Mouse (Mus musculus) CH12.LX (cell line): ENCODE data around the gene Sfxn2. TPM values are rescaled to one million over a fixed set of nuclear protein-coding genes. Genes with fewer than 3 reads are reported as not detected.

ENCODE experiments used
- DNase-seq: peaks from one replicate; pipeline ENCODE4 v3.0.0-alpha.2; 2013; ENCODE audit errors: extremely low read depth
- H3K27ac ChIP-seq: 2 replicates; pipeline ENCODE4 v1.5.1; 2012; ENCODE audit warnings: low read depth, mild to moderate bottlenecking, control low read depth, moderate library complexity; ENCODE audit not compliant: insufficient read depth
- H3K27me3 ChIP-seq: replicated peaks from 2 replicates; pipeline ENCODE3; 2012; ENCODE audit warnings: inconsistent platforms
- H3K36me3 ChIP-seq, 2 experiments: replicated peaks in 1 of 2; 2 replicates each; pipeline versions ENCODE3 to v1.6.1; 2012; ENCODE audit warnings: inconsistent platforms in 1 of 2, low read length in 1 of 2, mild to moderate bottlenecking in 1 of 2, mixed read lengths in 1 of 2, moderate library complexity in 1 of 2; ENCODE audit not compliant: control insufficient read depth in 1 of 2, insufficient read depth in 1 of 2
- H3K4me1 ChIP-seq, 2 experiments: 2 replicates each; pipeline ENCODE4 v1.6.1; 2012; ENCODE audit warnings: inconsistent platforms in 1 of 2, moderate library complexity in 1 of 2; ENCODE audit not compliant: insufficient read depth in 2 of 2, control insufficient read depth in 1 of 2
- H3K4me2 ChIP-seq: 2 replicates; pipeline ENCODE4 v1.6.1; 2012; ENCODE audit warnings: low read depth, mild to moderate bottlenecking, control low read depth; ENCODE audit not compliant: poor library complexity, insufficient read depth, severe bottlenecking
- H3K4me3 ChIP-seq, 3 experiments: fragments of 150-350 bp in 1 of 3; sonication (generic) in 1 of 3; replicated peaks in 1 of 3; 2 replicates each; pipeline versions ENCODE3 to v1.5.1; 2011 to 2012; ENCODE audit warnings: low read depth in 2 of 3, low read length in 2 of 3, mild to moderate bottlenecking in 2 of 3, moderate library complexity in 2 of 3, control low read depth in 1 of 3, improper control_type of control experiment in 1 of 3, inconsistent platforms in 1 of 3, mixed read lengths in 1 of 3; ENCODE audit not compliant: poor library complexity in 1 of 3
- H3K79me2 ChIP-seq: replicated peaks from 2 replicates; pipeline ENCODE4 v1.6.1; 2012; ENCODE audit warnings: mild to moderate bottlenecking, moderate library complexity; ENCODE audit not compliant: control insufficient read depth, poor library complexity, insufficient read depth, severe bottlenecking; ENCODE audit errors: extremely low read depth
- H3K9ac ChIP-seq: 2 replicates; pipeline ENCODE4 v1.6.1; 2012; ENCODE audit warnings: low read depth, mild to moderate bottlenecking, control low read depth, moderate library complexity; ENCODE audit not compliant: insufficient read depth
- H3K9me3 ChIP-seq: replicated peaks from 2 replicates; pipeline ENCODE3; 2012; ENCODE audit warnings: low read length, inconsistent platforms, mixed read lengths
- BHLHE40 ChIP-seq: IDR thresholded peaks from 2 replicates; pipeline ENCODE4 v1.6.1; 2011; ENCODE audit warnings: mild to moderate bottlenecking, low read depth, low read length, improper control_type of control experiment
- CHD2 ChIP-seq: IDR thresholded peaks from 2 replicates; pipeline ENCODE4 v1.6.1; 2011; ENCODE audit warnings: low read length, improper control_type of control experiment
- CTCF ChIP-seq, 2 experiments: IDR thresholded peaks in 1 of 2; conservative IDR thresholded peaks in 1 of 2; 2 replicates each; pipeline ENCODE4 v1.5.1; 2011 to 2012; ENCODE audit warnings: low read depth in 2 of 2, low read length in 2 of 2, improper control_type of control experiment in 1 of 2, inconsistent platforms in 1 of 2, mild to moderate bottlenecking in 1 of 2, moderate library complexity in 1 of 2
- E2F4 ChIP-seq: IDR thresholded peaks from 2 replicates; pipeline ENCODE4 v1.6.1; 2011; ENCODE audit warnings: low read depth, low read length, improper control_type of control experiment; ENCODE audit not compliant: insufficient replicate concordance
- ELF1 ChIP-seq: IDR thresholded peaks from 2 replicates; pipeline ENCODE4 v1.6.1; 2014; ENCODE audit warnings: low read depth, mild to moderate bottlenecking, inconsistent platforms, low read length, improper control_type of control experiment
- EP300 ChIP-seq: IDR thresholded peaks from 2 replicates; pipeline ENCODE4 v1.6.1; 2011; ENCODE audit warnings: low read length, improper control_type of control experiment
- ETS1 ChIP-seq: conservative IDR thresholded peaks from 2 replicates; pipeline ENCODE4 v1.6.1; 2012; ENCODE audit warnings: low read depth, mild to moderate bottlenecking, inconsistent platforms, low read length, improper control_type of control experiment, moderate library complexity
- HCFC1 ChIP-seq: IDR thresholded peaks from 2 replicates; pipeline ENCODE4 v1.6.1; 2012; ENCODE audit warnings: low read depth, mild to moderate bottlenecking, inconsistent platforms, low read length, improper control_type of control experiment
- JUN ChIP-seq: IDR thresholded peaks from 2 replicates; pipeline ENCODE4 v1.6.1; 2011; ENCODE audit warnings: low read depth, mild to moderate bottlenecking, low read length, improper control_type of control experiment, moderate library complexity; ENCODE audit not compliant: insufficient read depth
- JUND ChIP-seq: conservative IDR thresholded peaks from 2 replicates; pipeline ENCODE4 v1.6.1; 2011; ENCODE audit warnings: low read depth, low read length, improper control_type of control experiment
- KAT2A ChIP-seq: IDR thresholded peaks from 2 replicates; pipeline ENCODE4 v1.6.1; 2012; ENCODE audit warnings: low read length, improper control_type of control experiment, inconsistent platforms; ENCODE audit not compliant: insufficient replicate concordance
- MAZ ChIP-seq: IDR thresholded peaks from 2 replicates; pipeline ENCODE4 v1.6.1; 2012; ENCODE audit warnings: low read depth, mild to moderate bottlenecking, inconsistent platforms, low read length, improper control_type of control experiment, moderate library complexity
- MYC ChIP-seq: IDR thresholded peaks from 2 replicates; pipeline ENCODE4 v1.6.1; 2011; ENCODE audit warnings: low read depth, mild to moderate bottlenecking, improper control_type of control experiment, low read length
- NRF1 ChIP-seq: IDR thresholded peaks from 2 replicates; pipeline ENCODE4 v1.6.1; 2014; ENCODE audit warnings: low read depth, mild to moderate bottlenecking, inconsistent platforms, low read length, improper control_type of control experiment, moderate library complexity
- POLR2A ChIP-seq: IDR thresholded peaks from 2 replicates; pipeline ENCODE4 v1.6.1; 2011; ENCODE audit warnings: low read depth, mild to moderate bottlenecking, improper control_type of control experiment, low read length
- POLR2AphosphoS2 ChIP-seq: IDR thresholded peaks from 2 replicates; pipeline ENCODE4 v1.6.1; 2011; ENCODE audit warnings: low read depth, low read length, improper control_type of control experiment
- RCOR1 ChIP-seq: conservative IDR thresholded peaks from 2 replicates; pipeline ENCODE4 v1.6.1; 2012; ENCODE audit warnings: low read depth, mild to moderate bottlenecking, inconsistent platforms, low read length, improper control_type of control experiment
- SMC3 ChIP-seq: IDR thresholded peaks from 2 replicates; pipeline ENCODE4 v1.6.1; 2011; ENCODE audit warnings: low read depth, low read length, improper control_type of control experiment
- TBP ChIP-seq: conservative IDR thresholded peaks from 2 replicates; pipeline ENCODE4 v1.6.1; 2011; ENCODE audit warnings: low read depth, low read length, improper control_type of control experiment
- TCF12 ChIP-seq: IDR thresholded peaks from 2 replicates; pipeline ENCODE4 v1.6.1; 2014; ENCODE audit warnings: low read depth, mild to moderate bottlenecking, inconsistent platforms, low read length, improper control_type of control experiment
- UBTF ChIP-seq: IDR thresholded peaks from 2 replicates; pipeline ENCODE4 v1.6.1; 2012; ENCODE audit warnings: low read depth, mild to moderate bottlenecking, inconsistent platforms, low read length, improper control_type of control experiment, moderate library complexity
- USF2 ChIP-seq: conservative IDR thresholded peaks from 2 replicates; pipeline ENCODE4 v1.6.1; 2011; ENCODE audit warnings: low read depth, low read length, improper control_type of control experiment
- ZC3H11A ChIP-seq: IDR thresholded peaks from 2 replicates; pipeline ENCODE4 v1.6.1; 2012; ENCODE audit warnings: low read depth, mild to moderate bottlenecking, inconsistent platforms, low read length, improper control_type of control experiment
- ZKSCAN1 ChIP-seq: IDR thresholded peaks from 2 replicates; pipeline ENCODE4 v1.6.1; 2012; ENCODE audit warnings: low read depth, inconsistent platforms, low read length, improper control_type of control experiment, borderline replicate concordance
- ZMIZ1 ChIP-seq: IDR thresholded peaks from 2 replicates; pipeline ENCODE4 v1.6.1; 2012; ENCODE audit warnings: low read depth, mild to moderate bottlenecking, inconsistent platforms, low read length, improper control_type of control experiment
- dilution Hi-C: fragments of 300-500 bp; cut with MboI; formaldehyde crosslinking; loops from 2 replicates; pipeline ENCODE4 v1.14.3; 2020; ENCODE audit warnings: low sequenced_read_pairs; ENCODE audit not compliant: extremely low pct_unique_long_range_greater_than_20kb, extremely low pct_ligation_motif_present
- in situ Hi-C: fragments of 300-500 bp; cut with MboI; formaldehyde crosslinking; loops from 3 replicates; pipeline ENCODE4 v1.14.3; 2019; ENCODE audit warnings: low sequenced_read_pairs, low pct_ligation_motif_present, low pct_unique_long_range_greater_than_20kb, mixed read lengths
- polyA plus RNA-seq: library from polyadenylated mRNA; unstranded; fragments of >175 nt; gene quantifications from 2 replicates; pipeline ENCODE4 v1.2.1, GENCODE M21; 2012; ENCODE audit warnings: low read depth; ENCODE audit not compliant: insufficient read length
- total RNA-seq, 2 experiments: library from RNA; depleted of rRNA; stranded (reverse); fragments of 300-350 nt in 1 of 2; fragments of >200 nt in 1 of 2; gene quantifications; 2 replicates each; pipeline ENCODE4 v1.2.3; 2012 to 2014

The Sfxn2 gene
- total and polyA plus RNA-seq, 3 experiments, result 5.9 to 11.1 (median 8.5) TPM

DNA sequence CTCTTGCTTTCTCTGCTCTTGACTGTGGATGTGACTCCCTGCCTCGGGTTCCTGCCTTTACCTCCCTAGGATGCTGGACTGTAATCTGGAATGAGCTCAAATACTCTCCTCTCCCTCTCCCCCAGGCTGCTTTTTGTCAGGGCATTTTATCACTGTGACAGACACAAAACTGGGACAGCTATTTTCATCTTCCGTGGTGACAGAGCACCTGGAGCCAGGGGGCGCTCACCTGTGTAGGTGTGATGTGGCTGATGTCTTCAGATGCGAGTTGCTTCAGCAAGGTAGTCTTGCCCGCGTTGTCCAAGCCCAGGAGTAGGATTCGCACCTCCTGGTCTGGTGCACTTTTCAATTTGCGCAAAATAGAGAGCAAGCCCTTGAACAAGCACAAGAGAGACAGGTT is 15.2 kb upstream of the Sfxn2 start:
- no peak overlapping the region for H3K4me3 ChIP-seq
- peaks cover 3 to 29% of the 10 kb centered on the region in 2 experiments for H3K36me3 ChIP-seq
- in situ Hi-C loops, result no loop called here
- no peaks in the 10 kb centered on the region for H3K9me3 ChIP-seq
- TF ChIP-seq NRF1, result no peak
- TF ChIP-seq SMC3, result no peak
- no peak for TF ChIP-seq ZC3H11A
- TF ChIP-seq CTCF (conservative IDR thresholded peaks at IDR 0.05 in 1 of 2, IDR thresholded peaks at IDR 0.05 in 1 of 2; ENCODE audit: low read depth in 2 of 2, low read length in 2 of 2), result no peak
- no peak for TF ChIP-seq POLR2AphosphoS2
- no peak for TF ChIP-seq JUND
- no peak for TF ChIP-seq CHD2
- no peak for TF ChIP-seq USF2
- no peak for TF ChIP-seq BHLHE40
- no peak for TF ChIP-seq ELF1
- TF ChIP-seq MYC, result no peak
- no peak for TF ChIP-seq RCOR1
- TF ChIP-seq ZMIZ1, result no peak
- H3K27me3 ChIP-seq, result no peaks in the 10 kb centered on the region
- no peak for DNase-seq
- no peak overlapping the region for H3K4me2 ChIP-seq
- peaks cover 3 to 9% of the 10 kb centered on the region in 2 experiments; a peak in 2 of 4 replicates for H3K4me1 ChIP-seq
- no peak overlapping the region for H3K27ac ChIP-seq
- H3K9ac ChIP-seq, result no peak overlapping the region
- dilution Hi-C loops, result no loop called here
- H3K79me2 ChIP-seq, result no peaks in the 10 kb centered on the region

DNA sequence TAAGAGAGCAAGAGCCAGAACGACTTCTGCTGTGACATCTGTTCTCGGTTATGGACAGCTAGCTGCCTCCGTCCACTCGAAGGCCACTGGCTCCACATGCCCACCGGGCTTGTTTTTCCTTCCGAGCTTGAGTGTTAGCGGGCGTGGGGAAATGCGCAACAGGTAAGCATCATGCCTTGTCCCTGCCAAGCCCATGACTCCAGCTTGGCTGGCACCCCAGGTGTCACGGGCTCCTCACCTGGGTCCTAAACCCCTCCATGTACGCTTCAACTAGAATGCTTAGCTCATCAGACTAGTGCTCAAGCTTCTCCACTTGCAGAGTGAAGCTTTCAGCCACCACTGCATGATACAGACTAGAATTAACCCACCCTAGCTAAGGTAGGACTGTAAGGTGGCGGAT is 14.5 kb upstream of the Sfxn2 start:
- in situ Hi-C loops, result no loop called here
- Histone ChIP-seq H3K27ac (no peak overlapping the region), H3K4me2 (no peak overlapping the region), H3K4me1 (peaks cover 5 to 16% of the 10 kb centered on the region in 2 experiments), H3K27me3 (no peaks in the 10 kb centered on the region), H3K79me2 (no peaks in the 10 kb centered on the region), H3K4me3 (no peak overlapping the region), H3K9me3 (no peaks in the 10 kb centered on the region), H3K36me3 (peaks cover 3 to 25% of the 10 kb centered on the region in 2 experiments), H3K9ac (no peak overlapping the region)
- dilution Hi-C loops, result no loop called here
- DNase-seq, result no peak
- TF ChIP-seq ZC3H11A (no peak), MAZ (no peak), ZMIZ1 (no peak), ELF1 (no peak), JUN (no peak), UBTF (no peak), HCFC1 (no peak), RCOR1 (no peak), TBP (no peak), TCF12 (no peak), ETS1 (no peak), POLR2A (no peak), ZKSCAN1 (no peak), USF2 (no peak), E2F4 (no peak), CTCF (conservative IDR thresholded peaks at IDR 0.05 in 1 of 2, IDR thresholded peaks at IDR 0.05 in 1 of 2; ENCODE audit: low read depth in 2 of 2, low read length in 2 of 2) (no peak), KAT2A (no peak), EP300 (no peak), SMC3 (no peak), JUND (no peak)
